Mouse (Mus musculus) liver (tissue): Measurements from ENCODE around the gene Reln.

ENCODE experiments used
- DNase-seq: peaks from one replicate; pipeline ENCODE4 v3.0.0-alpha.2; 2020; ENCODE audit warnings: mixed read lengths

Gene Reln

GRCm38 (mm10) chr5:22094984-22095383 is 249.5 kb downstream of the Reln start:
- no peak for DNase-seq

GRCm38 (mm10) chr5:22094043-22094442 is 250.5 kb downstream of the Reln start:
- DNase-seq: no peak

- DNase-seq: no peak
These were observed 251.2 kb downstream of the Reln start for GRCm38 (mm10) chr5:22093157-22093865.

- no peak for DNase-seq
These were observed 264.0 kb downstream of the Reln start for GRCm38 (mm10) chr5:22080468-22080986.

GRCm38 (mm10) chr5:22074971-22075370 is 269.5 kb downstream of the Reln start:
- no peak for DNase-seq

- no peak for DNase-seq
These were observed 271.9 kb downstream of the Reln start for GRCm38 (mm10) chr5:22072591-22072990.

- no peak for DNase-seq
These were observed 285.3 kb downstream of the Reln start for GRCm38 (mm10) chr5:22059251-22059650.

- no peak for DNase-seq
These were observed 302.7 kb downstream of the Reln start for GRCm38 (mm10) chr5:22041825-22042224.

DNA sequence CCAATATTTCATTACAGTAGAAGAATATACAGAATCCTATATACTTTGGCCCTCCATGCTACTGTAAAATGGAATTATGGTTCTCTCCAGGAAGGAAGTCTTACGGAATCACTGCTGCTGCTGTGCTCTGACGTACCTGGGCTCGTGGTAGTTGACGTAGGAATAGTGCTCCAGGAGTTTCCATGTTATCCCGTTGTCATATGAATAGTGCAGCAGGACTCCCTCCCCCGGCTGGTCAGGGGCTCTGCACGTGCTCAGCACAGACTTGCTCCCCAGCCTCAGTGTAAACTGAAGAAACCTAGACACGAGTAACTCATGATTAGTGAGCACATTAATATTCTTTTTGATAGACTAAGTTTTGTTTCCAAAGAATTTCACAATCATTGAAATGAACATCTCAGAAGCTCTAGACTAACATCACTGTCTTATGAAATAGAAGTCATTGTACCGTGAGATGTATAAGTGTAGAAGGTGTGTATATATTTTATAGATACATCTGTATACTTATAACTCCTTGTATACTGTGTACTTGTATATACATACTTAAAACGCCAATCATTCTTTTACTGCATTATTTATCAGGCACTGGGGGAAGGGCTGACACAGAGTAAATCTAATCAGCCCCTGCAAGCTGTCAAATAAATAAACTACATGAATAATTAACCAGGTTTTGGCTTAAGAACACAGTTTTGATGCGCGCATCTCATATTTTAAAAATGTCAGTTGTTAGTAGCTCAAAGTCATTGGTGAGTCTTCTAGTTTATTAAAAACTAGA is 304.9 kb downstream of the Reln start:
- DNase-seq: no peak

DNA sequence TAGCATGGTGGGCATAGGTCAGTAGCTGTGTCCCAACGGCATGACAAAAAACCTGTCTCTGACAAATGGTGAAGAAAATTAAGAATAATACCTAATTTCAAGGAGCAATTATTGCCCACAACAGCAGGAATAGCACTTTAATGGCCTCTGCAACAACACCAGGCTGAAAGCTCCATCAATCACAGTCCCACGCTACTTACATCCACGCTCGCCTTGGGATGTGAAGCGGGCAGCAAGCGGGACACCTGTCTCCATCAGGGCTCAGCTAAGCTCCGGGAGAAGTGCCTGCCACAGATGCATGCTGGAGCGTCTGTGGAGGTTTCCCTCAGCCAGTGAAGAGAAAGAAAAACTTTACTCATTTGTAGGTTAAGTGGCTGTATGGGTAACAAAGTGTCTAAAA is 309.3 kb downstream of the Reln start:
- DNase-seq: no peak

GRCm38 (mm10) chr5:22033039-22033438 is 311.5 kb downstream of the Reln start:
- no peak for DNase-seq

GRCm38 (mm10) chr5:22031653-22032052 is 312.8 kb downstream of the Reln start:
- DNase-seq: no peak

GRCm38 (mm10) chr5:22028379-22028778 is 316.1 kb downstream of the Reln start:
- DNase-seq: no peak

DNA sequence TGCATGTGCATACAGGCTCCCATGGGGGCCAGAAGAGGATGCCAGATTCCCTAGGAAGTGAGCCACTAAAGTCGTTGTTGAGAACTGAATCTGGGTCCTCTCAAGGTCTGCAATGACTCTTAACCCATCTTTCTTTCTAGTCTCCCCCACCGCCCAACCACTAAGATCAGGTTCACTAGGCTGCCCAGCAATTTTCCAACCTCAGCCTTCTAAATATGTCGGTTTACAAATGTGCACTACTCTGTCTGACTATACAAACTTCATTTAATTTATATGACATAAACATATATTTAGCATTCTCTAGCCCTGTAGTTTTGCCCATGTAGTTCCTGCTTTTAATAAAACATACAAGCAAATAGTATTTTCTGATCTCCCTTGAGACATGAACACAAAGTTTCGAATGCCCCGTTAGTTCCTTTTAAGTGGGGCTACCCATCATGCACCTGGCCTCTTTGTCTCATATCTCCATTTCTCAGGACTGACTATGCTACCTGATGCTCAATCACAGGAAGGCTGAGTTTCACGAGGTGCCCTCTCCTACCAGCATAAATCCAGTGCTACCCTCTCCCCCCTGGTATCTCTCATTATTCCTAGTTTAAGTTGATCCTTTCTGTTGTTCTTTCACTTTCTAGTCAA is 317.1 kb downstream of the Reln start:
- DNase-seq: no peak

- no peak for DNase-seq
These were observed 318.8 kb downstream of the Reln start for GRCm38 (mm10) chr5:22025746-22026145.

DNA sequence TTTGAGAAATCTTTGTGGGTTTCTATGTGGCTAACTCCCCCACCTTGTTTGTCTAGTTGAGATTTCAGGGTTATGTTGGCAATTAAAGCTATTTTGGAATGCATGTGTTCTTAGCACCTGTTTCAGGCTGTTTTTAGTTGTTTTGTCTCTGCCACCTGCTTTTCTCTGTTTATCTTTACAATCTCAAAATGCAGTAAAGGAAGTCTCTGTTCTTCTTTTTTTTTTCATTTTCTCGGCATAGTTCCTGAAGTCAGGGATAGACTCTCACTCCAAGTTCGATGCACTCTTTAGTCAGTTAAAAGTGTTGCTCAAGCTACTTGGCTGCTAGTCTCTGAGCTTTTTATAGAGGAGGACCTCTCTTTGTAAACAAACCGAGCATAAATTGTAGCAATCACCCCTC is 320.4 kb downstream of the Reln start:
- no peak for DNase-seq

GRCm38 (mm10) chr5:22017896-22018295 is 326.6 kb downstream of the Reln start:
- DNase-seq: no peak

- no peak for DNase-seq
These were observed 330.0 kb downstream of the Reln start for GRCm38 (mm10) chr5:22014459-22014858.

- DNase-seq: no peak
These were observed 335.4 kb downstream of the Reln start for GRCm38 (mm10) chr5:22009142-22009541.

GRCm38 (mm10) chr5:22007304-22008059 is 337.0 kb downstream of the Reln start:
- no peak for DNase-seq

- DNase-seq: no peak
These were observed 340.6 kb downstream of the Reln start for GRCm38 (mm10) chr5:22003858-22004257.

GRCm38 (mm10) chr5:21987711-21988110 is 356.8 kb downstream of the Reln start:
- no peak for DNase-seq

DNA sequence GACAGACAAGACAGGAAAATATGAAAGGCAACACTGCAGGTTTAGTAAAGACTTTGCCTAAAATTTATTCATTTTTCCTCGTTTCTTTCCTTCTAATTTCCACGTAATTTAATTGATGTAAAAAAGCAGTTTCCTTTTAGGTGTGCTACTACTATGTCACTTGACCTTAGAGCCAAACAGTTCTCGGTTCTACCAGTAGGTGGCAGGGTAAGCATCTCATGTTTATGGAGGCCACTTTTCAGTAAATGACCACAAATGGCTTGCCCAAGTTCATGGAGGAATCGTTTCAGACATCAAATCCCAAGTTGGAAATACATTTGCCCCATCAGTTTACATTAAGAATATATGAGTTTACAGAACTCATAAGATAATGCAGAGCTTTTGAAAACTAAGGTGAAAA is 358.2 kb downstream of the Reln start:
- peak; percentile 41 for DNase-seq
